In the genomic region with DNA sequence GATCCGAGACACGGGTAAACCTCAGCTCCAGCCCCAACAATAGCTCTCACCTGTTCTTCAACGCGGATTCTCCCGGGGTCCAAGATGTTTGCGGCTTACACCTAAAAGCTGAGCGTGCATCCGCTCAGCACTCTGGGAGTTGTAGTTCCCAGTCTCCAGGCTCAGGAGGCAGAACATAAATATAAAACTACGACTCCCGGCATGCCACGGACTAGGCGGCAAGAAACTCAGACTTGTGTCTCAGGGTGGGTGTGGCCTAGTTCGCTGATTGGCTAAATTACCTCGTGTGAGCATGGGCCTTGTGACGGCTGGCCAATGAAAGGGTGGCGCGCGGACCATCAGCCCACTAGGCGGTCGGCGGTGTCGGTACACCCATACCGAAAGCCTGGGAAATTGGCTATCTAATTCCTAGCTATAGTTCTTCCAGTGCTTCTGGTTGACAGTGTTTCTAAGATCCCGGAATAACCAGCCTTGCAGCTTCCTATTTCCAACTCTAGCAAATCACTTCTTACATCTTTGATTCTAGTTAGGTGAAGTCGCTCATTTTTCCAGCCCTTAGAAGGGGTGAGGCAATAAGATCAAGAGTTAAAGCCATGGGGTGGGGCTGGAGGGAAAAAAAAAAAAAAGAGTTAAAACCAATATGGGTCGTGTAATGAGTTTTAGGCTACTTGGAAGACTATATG, we compare ENCODE assay signal across 8 mouse cellular contexts. TPM values are rescaled to one million over a fixed set of nuclear protein-coding genes. Genes with fewer than 3 reads are reported as not detected.
DNase-seq lines count a peak whose midpoint lies in the region; ATAC-seq lines count a peak whose summit lies in the region.

A gene (minus strand): TSS at position 148 of the 683 bp plus-strand sequence.

- ATAC-seq in forebrain, embryonic 14.5 days, result peak; percentile 100
- ATAC-seq in neural tube, embryonic 15.5 days (ENCODE audit: low FRiP score), result peak; percentile 99

- peak within 1 kb of the TSS; percentile 75 for H3K9ac ChIP-seq in forebrain, embryonic 14.5 days (ENCODE audit: low read length)
- peak within 1 kb of the TSS; percentile 55 for H3K9ac ChIP-seq in neural tube, embryonic 15.5 days (replicated peaks)

- intact Hi-C loops in heart, postnatal 14 days (cut with DNase I), result loop anchor here (5.0 kb wide), 1 partner anchor 65 kb away; no protein-coding TSS in a partner anchor

- H3K4me1 ChIP-seq in forebrain, embryonic 14.5 days (ENCODE audit: control insufficient read depth, insufficient read depth, low read length), result peaks cover 11% of the 10 kb centered on the region
- H3K4me1 ChIP-seq in neural tube, embryonic 15.5 days, result peaks cover 33% of the 10 kb centered on the region

- peak; percentile 100 for DNase-seq in ES-CJ7 (ENCODE audit: low read depth, low spot score)
- DNase-seq in cerebellum, adult 11 months, result peak; percentile 95
- DNase-seq in forebrain, embryonic 14.5 days (ENCODE audit: low spot score), result peak; percentile 100
- DNase-seq in heart, postnatal 14 days, result peak; percentile 90 to 92
- peak; percentile 99 for DNase-seq in layer of hippocampus, adult 11-12 months (ENCODE audit: low spot score)
- DNase-seq in lung, adult 18-20 months, result peak; percentile 98 to 99
- peak; percentile 98 for DNase-seq in testis, postnatal 14 days (ENCODE audit: low spot score)

- H3K27me3 ChIP-seq in forebrain, embryonic 14.5 days (replicated peaks; ENCODE audit: control insufficient read depth, insufficient read depth, low read length), result no peaks in the 10 kb centered on the region
- H3K27me3 ChIP-seq in neural tube, embryonic 15.5 days (replicated peaks), result no peaks in the 10 kb centered on the region

- H3K4me3 ChIP-seq in forebrain, embryonic 14.5 days (ENCODE audit: low read depth, low read length), result peak within 1 kb of the TSS; percentile 79
- H3K4me3 ChIP-seq in neural tube, embryonic 15.5 days (replicated peaks), result peak within 1 kb of the TSS; percentile 61

- under 1% methylated on average over 26 of the region's 26 CpGs for WGBS in forebrain, embryonic 14.5 days
- whole genome bisulfite sequencing in neural tube, embryonic 15.5 days, result under 1% methylated on average over 26 of the region's 26 CpGs

- H3K4me2 ChIP-seq in forebrain, embryonic 14.5 days (ENCODE audit: low read length), result peak within 1 kb of the TSS; percentile 95
- H3K4me2 ChIP-seq in neural tube, embryonic 15.5 days, result peak within 1 kb of the TSS; percentile 93

- H3K36me3 ChIP-seq in forebrain, embryonic 14.5 days (ENCODE audit: control insufficient read depth, insufficient read depth, low read length), result peaks cover 31% of the 10 kb centered on the region
- H3K36me3 ChIP-seq in neural tube, embryonic 15.5 days, result peaks cover 29% of the 10 kb centered on the region

- H3K9me3 ChIP-seq in forebrain, embryonic 14.5 days (replicated peaks; ENCODE audit: control insufficient read depth, low read length), result no peaks in the 10 kb centered on the region
- no peaks in the 10 kb centered on the region for H3K9me3 ChIP-seq in neural tube, embryonic 15.5 days (replicated peaks)

- peak within 1 kb of the TSS; percentile 70 for H3K27ac ChIP-seq in forebrain, embryonic 14.5 days (ENCODE audit: low read depth, low read length)
- H3K27ac ChIP-seq in neural tube, embryonic 15.5 days (replicated peaks), result peak within 1 kb of the TSS; percentile 90

RNA-seq across cellular contexts. Expression of the gene that starts here (rescaled TPM):
- 337 and 389 TPM in 2 replicates for polyA plus RNA-seq in forebrain, embryonic 14.5 days (2014; fragmentation: Nextera tagmentation; extraction: Ambion mirVana)
- 10 to 100 TPM; 19.7 to 23.5 TPM for total RNA-seq in heart, postnatal 14 days (2021)
- 437 and 499 TPM in 2 replicates for polyA plus RNA-seq in neural tube, embryonic 15.5 days (2015; fragmentation: Nextera tagmentation; extraction: Ambion mirVana)

Comparison
In these comparisons a context has a peak if more than half of its experiments do, and no peak if none do; other contexts are left out.
1. Peak in every context shown above with its lines: DNase-seq, ATAC-seq, H3K4me3 ChIP-seq and H3K27ac ChIP-seq.